Mouse (Mus musculus): ENCODE data around the gene Nfkb1. TPM values are rescaled to one million over a fixed set of nuclear protein-coding genes. Genes with fewer than 3 reads are reported as not detected.
A peak's percentile ranks its signal among the peaks of the same experiment; 100 is the strongest.

Nfkb1 gene
- polyA plus RNA-seq, 1 experiment from 2014 or later, result 8.7 TPM

- no peak overlapping the region for H3K27ac ChIP-seq (replicated peaks; ENCODE audit: low read depth, low read length)
- no peak overlapping the region for H3K4me2 ChIP-seq (ENCODE audit: low read length)
- no peak for DNase-seq
- H3K4me1 ChIP-seq (ENCODE audit: control insufficient read depth, insufficient read depth, low read length), result 0 out of 2 replicates have a peak, but pooled peaks cover 3% of the 10 kb centered on the region
- 89% methylated on average over 6 of the region's 6 CpGs for WGBS
- H3K36me3 ChIP-seq (ENCODE audit: control insufficient read depth, insufficient read depth, low read length), result no peaks in the 10 kb centered on the region
- no peak overlapping the region for H3K9ac ChIP-seq (replicated peaks; ENCODE audit: low read length)
- no peaks in the 10 kb centered on the region for H3K27me3 ChIP-seq (ENCODE audit: control insufficient read depth, insufficient read depth, low read length)
- H3K9me3 ChIP-seq (ENCODE audit: control insufficient read depth, low read length), result no peaks in the 10 kb centered on the region
- H3K4me3 ChIP-seq (replicated peaks; ENCODE audit: low read depth, low read length), result no peak overlapping the region
- no peak for ATAC-seq (ENCODE audit: low FRiP score, low TSS enrichment)
Observed at GRCm38 (mm10) chr3:135680213-135680843, 11.0 kb downstream of the Nfkb1 start.

- H3K4me3 ChIP-seq (replicated peaks; ENCODE audit: low read depth, low read length), result no peak overlapping the region
- 87% methylated on average over 5 of the region's 5 CpGs for WGBS
Observed at GRCm38 (mm10) chr3:135677064-135677463, 14.3 kb downstream of the Nfkb1 start.

GRCm38 (mm10) chr3:135676364-135676763 lies 15.0 kb downstream of the Nfkb1 start:
- H3K27me3 ChIP-seq (ENCODE audit: control insufficient read depth, insufficient read depth, low read length), result no peaks in the 10 kb centered on the region
- no peak overlapping the region for H3K4me2 ChIP-seq (ENCODE audit: low read length)
- DNase-seq (no peak), ATAC-seq (ENCODE audit: low FRiP score, low TSS enrichment) (no peak)
- H3K4me3 ChIP-seq (replicated peaks; ENCODE audit: low read depth, low read length), result no peak overlapping the region
- no peaks in the 10 kb centered on the region for H3K36me3 ChIP-seq (ENCODE audit: control insufficient read depth, insufficient read depth, low read length)
- H3K4me1 ChIP-seq (ENCODE audit: control insufficient read depth, insufficient read depth, low read length), result peaks cover 19% of the 10 kb centered on the region; the same call in 1 of the 2 replicates
- no peak overlapping the region for H3K9ac ChIP-seq (replicated peaks; ENCODE audit: low read length)
- H3K9me3 ChIP-seq (ENCODE audit: control insufficient read depth, low read length), result no peaks in the 10 kb centered on the region
- WGBS, result 89% methylated on average over 2 of the region's 2 CpGs
- no peak overlapping the region for H3K27ac ChIP-seq (replicated peaks; ENCODE audit: low read depth, low read length)

More at GRCm38 (mm10) chr3:135677064-135677463, 14.3 kb downstream of the Nfkb1 start:
- ATAC-seq (ENCODE audit: low FRiP score, low TSS enrichment) (no peak), DNase-seq (no peak)
- Histone ChIP-seq H3K36me3 (ENCODE audit: control insufficient read depth, insufficient read depth, low read length) (no peaks in the 10 kb centered on the region), H3K27ac (replicated peaks; ENCODE audit: low read depth, low read length) (no peak overlapping the region), H3K27me3 (ENCODE audit: control insufficient read depth, insufficient read depth, low read length) (no peaks in the 10 kb centered on the region), H3K4me2 (ENCODE audit: low read length) (no peak overlapping the region), H3K9me3 (ENCODE audit: control insufficient read depth, low read length) (no peaks in the 10 kb centered on the region), H3K4me1 (ENCODE audit: control insufficient read depth, insufficient read depth, low read length) (peaks cover 19% of the 10 kb centered on the region; the same call in 1 of the 2 replicates), H3K9ac (replicated peaks; ENCODE audit: low read length) (no peak overlapping the region)

- 89% methylated on average over 5 of the region's 5 CpGs for WGBS
- ATAC-seq (ENCODE audit: low FRiP score, low TSS enrichment) (no peak), DNase-seq (no peak)
- Histone ChIP-seq H3K4me2 (ENCODE audit: low read length) (no peak overlapping the region), H3K9me3 (ENCODE audit: control insufficient read depth, low read length) (no peaks in the 10 kb centered on the region), H3K4me1 (ENCODE audit: control insufficient read depth, insufficient read depth, low read length) (peaks cover 22% of the 10 kb centered on the region; the same call in 1 of the 2 replicates), H3K27ac (replicated peaks; ENCODE audit: low read depth, low read length) (no peak overlapping the region), H3K9ac (replicated peaks; ENCODE audit: low read length) (no peak overlapping the region), H3K4me3 (replicated peaks; ENCODE audit: low read depth, low read length) (no peak overlapping the region), H3K27me3 (ENCODE audit: control insufficient read depth, insufficient read depth, low read length) (no peaks in the 10 kb centered on the region), H3K36me3 (ENCODE audit: control insufficient read depth, insufficient read depth, low read length) (no peaks in the 10 kb centered on the region)
Observed at GRCm38 (mm10) chr3:135675480-135675879, 15.9 kb downstream of the Nfkb1 start.

GRCm38 (mm10) chr3:135674716-135675392 lies 16.5 kb downstream of the Nfkb1 start:
- WGBS, result 46% methylated on average over 13 of the region's 13 CpGs
- Histone ChIP-seq H3K36me3 (ENCODE audit: control insufficient read depth, insufficient read depth, low read length) (no peaks in the 10 kb centered on the region), H3K4me2 (ENCODE audit: low read length) (no peak overlapping the region), H3K4me1 (ENCODE audit: control insufficient read depth, insufficient read depth, low read length) (peaks cover 22% of the 10 kb centered on the region; the same call in 1 of the 2 replicates), H3K27me3 (ENCODE audit: control insufficient read depth, insufficient read depth, low read length) (no peaks in the 10 kb centered on the region), H3K9me3 (ENCODE audit: control insufficient read depth, low read length) (no peaks in the 10 kb centered on the region), H3K27ac (replicated peaks; ENCODE audit: low read depth, low read length) (no peak overlapping the region), H3K9ac (replicated peaks; ENCODE audit: low read length) (no peak overlapping the region), H3K4me3 (replicated peaks; ENCODE audit: low read depth, low read length) (no peak overlapping the region)
- DNase-seq, result peak; percentile 26
- 0 out of 2 replicates have a peak, but pooled peaks have one; percentile 32 for ATAC-seq (ENCODE audit: low FRiP score, low TSS enrichment)

GRCm38 (mm10) chr3:135673695-135674094 lies 17.7 kb downstream of the Nfkb1 start:
- peak; percentile 37; the same call in 1 of the 2 replicates for ATAC-seq (ENCODE audit: low FRiP score, low TSS enrichment)
- peak overlapping the region; percentile 14; the same call in 1 of the 2 replicates for H3K4me2 ChIP-seq (ENCODE audit: low read length)
- H3K27me3 ChIP-seq (ENCODE audit: control insufficient read depth, insufficient read depth, low read length), result no peaks in the 10 kb centered on the region
- peak; percentile 75 for DNase-seq
- WGBS, result 18% methylated on average over 7 of the region's 7 CpGs
- H3K27ac ChIP-seq (replicated peaks; ENCODE audit: low read depth, low read length), result peak overlapping the region; percentile 46; the same call in 1 of the 2 replicates
- H3K4me1 ChIP-seq (ENCODE audit: control insufficient read depth, insufficient read depth, low read length), result peaks cover 22% of the 10 kb centered on the region; the same call in 1 of the 2 replicates
- no peak overlapping the region for H3K9ac ChIP-seq (replicated peaks; ENCODE audit: low read length)
- H3K9me3 ChIP-seq (ENCODE audit: control insufficient read depth, low read length), result no peaks in the 10 kb centered on the region
- no peaks in the 10 kb centered on the region for H3K36me3 ChIP-seq (ENCODE audit: control insufficient read depth, insufficient read depth, low read length)
- H3K4me3 ChIP-seq (replicated peaks; ENCODE audit: low read depth, low read length), result no peak overlapping the region

GRCm38 (mm10) chr3:135673041-135673440 lies 18.3 kb downstream of the Nfkb1 start:
- ATAC-seq (ENCODE audit: low FRiP score, low TSS enrichment) (no peak), DNase-seq (no peak)
- Histone ChIP-seq H3K36me3 (ENCODE audit: control insufficient read depth, insufficient read depth, low read length) (no peaks in the 10 kb centered on the region), H3K27me3 (ENCODE audit: control insufficient read depth, insufficient read depth, low read length) (no peaks in the 10 kb centered on the region), H3K4me3 (replicated peaks; ENCODE audit: low read depth, low read length) (no peak overlapping the region), H3K9ac (replicated peaks; ENCODE audit: low read length) (no peak overlapping the region), H3K4me2 (ENCODE audit: low read length) (no peak overlapping the region), H3K27ac (replicated peaks; ENCODE audit: low read depth, low read length) (0 out of 2 replicates have a peak overlapping the region, but pooled peaks have one; percentile 5), H3K4me1 (ENCODE audit: control insufficient read depth, insufficient read depth, low read length) (peaks cover 22% of the 10 kb centered on the region; the same call in 1 of the 2 replicates), H3K9me3 (ENCODE audit: control insufficient read depth, low read length) (no peaks in the 10 kb centered on the region)
- WGBS, result 80% methylated on average over 4 of the region's 4 CpGs

- Histone ChIP-seq H3K4me1 (ENCODE audit: control insufficient read depth, insufficient read depth, low read length) (peaks cover 22% of the 10 kb centered on the region; the same call in 1 of the 2 replicates), H3K36me3 (ENCODE audit: control insufficient read depth, insufficient read depth, low read length) (no peaks in the 10 kb centered on the region), H3K4me2 (ENCODE audit: low read length) (no peak overlapping the region), H3K4me3 (replicated peaks; ENCODE audit: low read depth, low read length) (no peak overlapping the region), H3K9me3 (ENCODE audit: control insufficient read depth, low read length) (no peaks in the 10 kb centered on the region), H3K27ac (replicated peaks; ENCODE audit: low read depth, low read length) (no peak overlapping the region), H3K27me3 (ENCODE audit: control insufficient read depth, insufficient read depth, low read length) (no peaks in the 10 kb centered on the region), H3K9ac (replicated peaks; ENCODE audit: low read length) (no peak overlapping the region)
- DNase-seq (peak; percentile 56), ATAC-seq (ENCODE audit: low FRiP score, low TSS enrichment) (peak; percentile 12; the same call in 1 of the 2 replicates)
- WGBS, result 35% methylated on average over 5 of the region's 5 CpGs
Observed at GRCm38 (mm10) chr3:135672135-135672534, 19.2 kb downstream of the Nfkb1 start.

All from midbrain, embryonic 14.5 days (tissue).